Mouse (Mus musculus) liver, postnatal 0 days (tissue): ENCODE measurements at regions not wholly inside any gene's neighbourhood (a gene's known extent, or its start where the extent isn't known, plus 50 kb on each side); places are given as distances from the start of the nearest gene placed in this dataset.

ENCODE experiments used
- CTCF ChIP-seq: sonication (generic); IDR thresholded peaks from 2 replicates; pipeline ENCODE4 v1.5.1; 2016; ENCODE audit warnings: antibody characterized with exemption, low read depth
- EP300 ChIP-seq: IDR thresholded peaks from 2 replicates; pipeline ENCODE4 v1.6.1; 2016; ENCODE audit warnings: antibody characterized with exemption, low read depth, mild to moderate bottlenecking

GRCm38 (mm10) chr16:30173953-30174874 is 93.1 kb downstream of the Cpn2 start:
- no peak for TF ChIP-seq CTCF
- TF ChIP-seq EP300 = no peak
